Mouse (Mus musculus) monocyte, adult 5-6 weeks (primary cell): ENCODE data around the gene Tbrg1. TPM values are rescaled to one million over a fixed set of nuclear protein-coding genes. Genes with fewer than 3 reads are reported as not detected.

Experiments used
- ATAC-seq: fragments of 153-309, 156-312 bp; replicated peaks from 2 replicates; pipeline ENCODE4 v1.8.0; 2017; ENCODE audit warnings: mild to moderate bottlenecking; ENCODE audit not compliant: low TSS enrichment, insufficient number of reproducible peaks, severe bottlenecking, poor library complexity, low FRiP score
- total RNA-seq: library from RNA; stranded (forward); fragments of 200-1000, 200-491, 200-594 nt; gene quantifications from 3 replicates; pipeline ENCODE4 v1.2.3, GENCODE M21; 2017

The Tbrg1 gene
- total RNA-seq, 1 experiment from 2014 or later = 27.0 TPM

GRCm38 (mm10) chr9:37600538-37601205, 56.4 kb downstream of the Tbrg1 start:
- ATAC-seq = no peak

Other genes starting within 250 kb of the Tbrg1 start
- not detected in 3 replicates for gene Robo3, start 224.1 kb downstream of the Tbrg1 start, total RNA-seq
- gene Msantd2, start 168.0 kb downstream of the Tbrg1 start, total RNA-seq = 20.9 to 44.1 TPM (median 28.5 TPM) in 3 replicates
- gene Esam, start 129.2 kb downstream of the Tbrg1 start, total RNA-seq = 3.2 TPM in 1 of 3 replicates, not detected in the others
- gene Vsig2, start 118.1 kb downstream of the Tbrg1 start, total RNA-seq = not detected in 3 replicates
- 6.3 to 35.0 TPM (median 6.9 TPM) in 3 replicates for gene Nrgn, start 104.4 kb downstream of the Tbrg1 start, total RNA-seq
- 4.1 to 10.4 TPM (median 4.7 TPM) in 3 replicates for gene Siae, start 101.6 kb downstream of the Tbrg1 start, total RNA-seq
- 1.3 to 3.3 TPM in 2 of 3 replicates, not detected in the other for gene Spa17, start 43.6 kb downstream of the Tbrg1 start, total RNA-seq
- not detected in 3 replicates for gene Panx3, start 11.9 kb upstream of the Tbrg1 start, total RNA-seq
- gene Olfr160, start 58.9 kb upstream of the Tbrg1 start, total RNA-seq = not detected in 3 replicates
- not detected in 3 replicates for gene Olfr874, start 87.8 kb upstream of the Tbrg1 start, total RNA-seq
- not detected in 3 replicates for gene Olfr875, start 114.5 kb upstream of the Tbrg1 start, total RNA-seq
- gene Olfr876, start 145.7 kb upstream of the Tbrg1 start, total RNA-seq = not detected in 3 replicates
- gene Olfr877, start 197.0 kb upstream of the Tbrg1 start, total RNA-seq = not detected in 3 replicates
- gene Olfr145, start 239.4 kb upstream of the Tbrg1 start, total RNA-seq = not detected in 3 replicates